Mouse (Mus musculus) midbrain, embryonic 11.5 days (tissue): ENCODE measurements at regions not wholly inside any gene's neighbourhood (a gene's known extent, or its start where the extent isn't known, plus 50 kb on each side); places are given as distances from the start of the nearest gene placed in this dataset.
"Not testable (repeated sequence)": the region's sequence is repeated elsewhere in the genome, so short reads cannot be mapped to it uniquely, and the experiment has no call there.

Experiments used
- ATAC-seq: fragments of 200-750 bp; cut with Nextera tagmentation; 2 replicates; pipeline ENCODE4 v1.8.0; 2017; ENCODE audit warnings: moderate TSS enrichment, moderate library complexity; ENCODE audit not compliant: low FRiP score
- DNase-seq: peaks from one replicate; pipeline ENCODE4 v3.0.0; 2015; ENCODE audit warnings: low spot score; ENCODE audit errors: missing footprints
- H3K27ac ChIP-seq: fragments of 300-500 bp; sonication (generic); 2 replicates; pipeline ENCODE4 v1.5.1; 2014; ENCODE audit warnings: low read depth, low read length
- H3K27me3 ChIP-seq: fragments of 300-500 bp; sonication (generic); 2 replicates; pipeline ENCODE4 v1.6.1; 2014; ENCODE audit warnings: mild to moderate bottlenecking, low read length, moderate library complexity, mixed read lengths; ENCODE audit not compliant: control insufficient read depth, insufficient read depth
- H3K36me3 ChIP-seq: fragments of 300-500 bp; sonication (generic); 2 replicates; pipeline ENCODE4 v1.6.1; 2014; ENCODE audit warnings: mild to moderate bottlenecking, low read length, moderate library complexity, mixed read lengths; ENCODE audit not compliant: control insufficient read depth, insufficient read depth
- H3K4me1 ChIP-seq: fragments of 300-500 bp; sonication (generic); 2 replicates; pipeline ENCODE4 v1.6.1; 2014; ENCODE audit warnings: low read length; ENCODE audit not compliant: control insufficient read depth, insufficient read depth
- H3K4me2 ChIP-seq: fragments of 300-500 bp; sonication (generic); 2 replicates; pipeline ENCODE4 v1.6.1; 2014; ENCODE audit warnings: mild to moderate bottlenecking, moderate library complexity
- H3K4me3 ChIP-seq: fragments of 300-500 bp; sonication (generic); 2 replicates; pipeline ENCODE4 v1.5.1; 2014; ENCODE audit warnings: low read depth, low read length
- H3K9ac ChIP-seq: fragments of 300-500 bp; sonication (generic); 2 replicates; pipeline ENCODE4 v1.6.1; 2014; ENCODE audit warnings: low read length
- H3K9me3 ChIP-seq: fragments of 300-500 bp; sonication (generic); 2 replicates; pipeline ENCODE4 v1.6.1; 2016; ENCODE audit warnings: low read length; ENCODE audit not compliant: control insufficient read depth
- WGBS: fragments of 180-500 bp; shearing (Covaris S2); extraction: QIAGEN DNeasy Blood & Tissue Kit; methylation state at CpG from one replicate; pipeline ENCODE4 v1.1.7; 2014; 5-methylcytosine and 5-hydroxymethylcytosine counted together

DNA sequence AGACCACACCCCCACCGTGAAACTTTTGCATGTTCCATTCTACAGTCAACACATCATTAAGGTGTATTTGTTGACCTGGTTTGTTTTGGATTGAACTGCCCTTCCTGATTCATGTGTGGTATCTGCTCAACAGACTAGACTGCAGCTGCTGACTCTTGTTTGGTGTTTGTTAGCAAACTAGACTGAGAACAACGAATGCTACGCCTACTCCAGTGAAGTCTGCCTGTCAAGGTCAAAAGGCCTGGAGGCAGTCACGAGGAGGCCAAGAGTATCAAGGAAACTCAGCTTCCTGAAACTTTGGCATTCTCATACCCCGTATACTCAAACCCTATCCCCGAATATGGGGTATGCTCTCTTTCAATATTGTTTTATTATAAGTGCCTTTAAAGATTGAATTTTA is 194.2 kb upstream of the Spin1 start:
- H3K4me1 ChIP-seq, ATAC-seq, H3K27ac ChIP-seq, DNase-seq, H3K4me3 ChIP-seq, H3K9ac ChIP-seq, H3K27me3 ChIP-seq, H3K4me2 ChIP-seq, H3K9me3 ChIP-seq, H3K36me3 ChIP-seq: not testable (repeated sequence)
- WGBS: 85% methylated on average over 6 of the region's 6 CpGs

DNA sequence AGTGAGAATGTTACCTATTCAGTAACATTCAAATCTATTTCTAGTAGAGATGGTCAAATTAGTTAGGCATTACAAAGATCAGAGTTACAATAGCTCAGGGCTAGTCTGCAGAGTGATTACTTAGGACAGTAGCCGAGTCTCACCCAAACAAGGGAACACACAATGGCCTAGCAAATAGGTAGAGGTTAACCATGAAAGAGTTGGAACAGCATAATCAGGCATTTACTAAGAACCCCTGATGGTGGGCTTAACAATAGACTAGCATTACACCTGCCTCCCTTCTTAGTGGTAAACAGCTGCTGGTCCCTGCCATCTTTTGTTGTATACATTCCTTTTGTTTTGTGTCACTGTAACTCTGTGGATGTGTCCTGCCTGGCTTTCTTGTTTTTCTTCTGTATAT is 193.8 kb upstream of the Spin1 start:
- ATAC-seq (no peak), DNase-seq (no peak)
- Histone ChIP-seq H3K9ac (no peak overlapping the region), H3K4me3 (no peak overlapping the region), H3K9me3 (no peaks in the 10 kb centered on the region), H3K27me3 (no peaks in the 10 kb centered on the region), H3K27ac (no peak overlapping the region), H3K4me1 (no peaks in the 10 kb centered on the region), H3K4me2 (no peak overlapping the region), H3K36me3 (no peaks in the 10 kb centered on the region)
- WGBS: 88% methylated on average over 1 of the region's 1 CpGs

DNA sequence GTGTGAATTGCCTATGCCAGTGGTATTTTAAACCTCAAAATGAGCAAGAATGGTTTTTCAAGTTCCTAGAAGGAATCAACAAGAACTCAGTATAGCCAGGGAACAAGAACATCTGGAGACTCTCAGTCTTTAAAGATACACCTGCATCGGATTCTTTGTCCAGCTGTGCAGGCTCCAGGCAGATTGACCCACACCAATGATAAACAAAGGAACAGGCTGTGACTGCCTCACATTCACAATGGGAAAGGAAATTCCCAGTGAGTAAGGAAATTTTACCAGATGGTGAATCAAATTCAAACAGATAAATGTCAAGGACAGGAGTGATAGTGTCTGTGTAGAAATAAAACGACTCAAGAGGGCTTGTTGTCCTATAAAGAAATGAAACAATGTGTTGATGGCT is 187.9 kb upstream of the Spin1 start:
- H3K9ac ChIP-seq, H3K27ac ChIP-seq, H3K27me3 ChIP-seq, ATAC-seq, H3K4me2 ChIP-seq, H3K36me3 ChIP-seq, H3K4me1 ChIP-seq, H3K4me3 ChIP-seq, DNase-seq, H3K9me3 ChIP-seq: not testable (repeated sequence)
- WGBS: 72% methylated on average over 2 of the region's 2 CpGs

DNA sequence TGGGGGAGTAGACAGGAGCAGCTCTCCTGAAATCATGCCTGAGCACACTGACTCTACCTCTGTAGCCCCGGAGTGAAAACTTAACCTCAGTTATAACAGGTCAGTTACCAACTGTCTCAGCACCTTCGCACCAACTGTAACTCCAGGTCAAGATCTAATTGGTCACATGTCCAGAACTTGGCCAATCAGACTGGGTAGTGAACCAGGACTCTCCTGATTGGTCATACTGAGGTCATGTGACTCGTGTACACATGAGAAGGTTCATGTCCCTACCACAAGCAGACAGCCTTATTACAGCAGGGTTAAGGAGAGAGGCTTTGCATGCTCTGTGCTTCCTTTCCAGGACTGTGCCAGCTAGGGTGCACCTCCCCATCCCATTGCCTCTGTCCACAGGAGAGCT is 166.7 kb upstream of the Spin1 start:
- H3K27me3 ChIP-seq, H3K4me3 ChIP-seq, H3K4me1 ChIP-seq, H3K4me2 ChIP-seq, H3K9ac ChIP-seq, DNase-seq, H3K36me3 ChIP-seq, H3K9me3 ChIP-seq, ATAC-seq, H3K27ac ChIP-seq: not testable (repeated sequence)
- 84% methylated on average over 3 of the region's 3 CpGs for WGBS

DNA sequence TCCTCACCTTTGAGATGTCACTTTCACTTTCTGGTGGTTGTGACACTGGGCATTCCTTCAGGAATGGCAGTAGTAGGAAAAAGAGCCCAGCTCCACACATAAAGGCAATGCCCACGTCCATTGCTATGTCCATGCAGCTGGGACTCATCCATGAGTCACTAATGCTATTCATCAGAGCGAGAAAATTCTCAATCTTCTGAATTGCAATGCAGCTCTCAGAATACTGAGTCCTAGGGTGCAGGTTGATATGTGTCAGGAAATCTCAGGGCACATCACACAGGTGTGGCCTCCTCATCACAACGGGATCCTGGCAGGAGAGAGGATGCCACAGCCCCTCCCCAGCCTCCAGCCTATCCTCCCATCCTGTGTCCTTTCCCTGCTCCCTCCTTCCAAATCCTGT is 158.1 kb upstream of the Spin1 start:
- Histone ChIP-seq H3K4me2 (no peak overlapping the region), H3K27ac (no peak overlapping the region), H3K9me3 (no peaks in the 10 kb centered on the region), H3K27me3 (no peaks in the 10 kb centered on the region), H3K4me1 (no peaks in the 10 kb centered on the region), H3K9ac (no peak overlapping the region), H3K4me3 (no peak overlapping the region), H3K36me3 (no peaks in the 10 kb centered on the region)
- WGBS: 68% methylated on average over 3 of the region's 3 CpGs
- DNase-seq: no peak
- ATAC-seq: no peak

DNA sequence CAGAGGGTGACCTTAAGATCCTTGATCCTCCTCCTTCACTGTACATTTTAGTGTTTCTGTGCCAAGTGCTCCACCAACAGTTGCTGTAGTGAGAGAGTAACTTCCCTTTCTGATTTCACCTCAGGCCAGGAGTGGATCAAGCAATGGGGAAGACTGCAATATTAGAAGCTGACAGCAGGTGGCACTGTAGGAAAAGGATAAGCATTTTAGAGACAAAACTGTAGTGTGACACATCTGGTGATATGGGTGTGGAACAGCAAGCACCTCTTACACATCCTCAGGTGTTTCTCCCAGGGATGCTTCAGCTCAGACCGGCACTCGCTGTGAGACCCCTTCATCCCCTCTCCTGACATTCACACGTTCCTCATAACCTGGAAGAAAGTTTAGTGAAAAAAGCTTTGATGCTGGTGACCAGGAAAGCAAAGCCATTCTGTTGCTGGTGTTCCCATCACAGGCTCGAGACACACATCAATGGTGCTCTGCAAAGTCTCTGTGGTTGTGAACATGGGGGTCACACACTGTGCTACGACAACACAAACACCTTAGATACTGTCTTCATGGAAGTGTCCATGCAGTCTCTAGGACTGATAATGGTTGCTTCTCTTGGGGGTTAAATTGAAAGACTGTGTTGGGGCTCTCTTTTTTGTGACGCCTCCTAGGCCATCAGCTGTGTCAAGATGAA is 151.0 kb upstream of the Spin1 start:
- no peak overlapping the region for H3K4me2 ChIP-seq
- H3K9ac ChIP-seq: no peak overlapping the region
- H3K27me3 ChIP-seq: no peaks in the 10 kb centered on the region
- no peaks in the 10 kb centered on the region for H3K9me3 ChIP-seq
- no peak overlapping the region for H3K4me3 ChIP-seq
- peak; percentile 98 for DNase-seq
- no peak overlapping the region for H3K27ac ChIP-seq
- peak; percentile 75 for ATAC-seq
- no peaks in the 10 kb centered on the region for H3K4me1 ChIP-seq
- 44% methylated on average over 6 of the region's 6 CpGs for WGBS
- H3K36me3 ChIP-seq: no peaks in the 10 kb centered on the region

DNA sequence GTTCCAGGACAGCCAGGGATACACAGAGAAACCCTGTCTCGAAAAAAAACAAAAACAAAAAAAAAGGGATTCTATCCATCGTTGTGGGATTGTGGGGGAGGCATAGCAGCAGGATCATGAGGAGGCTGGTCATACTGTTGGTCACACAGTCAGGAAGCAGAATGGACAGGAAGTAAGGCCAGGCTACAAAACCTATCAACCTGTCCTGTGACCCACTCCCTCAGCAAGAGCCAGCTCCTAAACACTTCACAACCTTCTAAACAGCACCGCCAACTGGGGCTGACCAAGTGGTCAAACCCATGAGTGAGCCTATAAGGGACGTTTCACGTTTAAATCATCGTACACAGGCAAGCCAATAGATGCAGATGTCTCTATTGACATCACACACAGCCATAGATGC is 146.0 kb upstream of the Spin1 start:
- no peak overlapping the region for H3K9ac ChIP-seq
- no peaks in the 10 kb centered on the region for H3K4me1 ChIP-seq
- no peaks in the 10 kb centered on the region for H3K36me3 ChIP-seq
- DNase-seq (no peak), ATAC-seq (no peak)
- no peak overlapping the region for H3K27ac ChIP-seq
- H3K27me3 ChIP-seq: no peaks in the 10 kb centered on the region
- H3K9me3 ChIP-seq: no peaks in the 10 kb centered on the region
- no peak overlapping the region for H3K4me3 ChIP-seq
- WGBS: 95% methylated on average over 6 of the region's 6 CpGs
- H3K4me2 ChIP-seq: no peak overlapping the region

DNA sequence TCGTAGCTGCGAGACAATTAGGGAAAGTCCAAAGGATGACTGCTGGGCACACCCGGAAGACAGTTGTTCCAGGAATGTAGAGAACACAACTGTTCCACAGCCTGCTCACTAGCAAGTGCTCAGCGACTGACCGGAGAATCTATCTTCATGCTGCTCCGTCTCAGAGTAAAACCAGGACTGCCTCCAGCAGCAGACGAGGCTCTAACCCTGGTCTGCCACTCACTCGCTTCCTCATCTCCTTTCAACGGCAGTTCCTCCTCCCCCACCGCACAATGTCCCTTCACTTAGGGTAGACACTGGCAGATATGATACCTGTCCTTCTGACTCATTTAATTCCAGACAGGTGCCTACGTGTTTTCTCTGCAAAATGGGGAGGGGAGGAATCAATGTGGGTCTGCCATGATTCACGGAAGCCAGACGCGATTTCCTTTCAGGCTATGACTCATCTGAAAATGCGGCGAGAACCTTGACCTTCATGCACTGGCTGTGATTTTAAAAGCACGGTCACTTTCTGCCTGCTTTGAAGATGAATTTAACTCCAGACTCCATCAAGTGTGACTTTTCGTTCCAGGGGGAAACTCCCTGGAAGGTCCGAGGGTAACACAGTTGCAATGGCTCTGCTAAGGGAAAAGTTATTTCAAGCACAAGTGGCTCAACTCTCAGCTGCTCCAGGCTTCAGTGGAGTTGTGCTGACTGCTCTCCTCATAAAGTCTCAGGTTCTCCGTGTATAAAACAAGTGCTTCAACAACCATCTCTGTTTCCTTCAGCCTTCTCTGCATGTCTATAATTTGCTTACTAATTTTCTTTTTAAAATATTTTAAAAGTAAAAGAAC is 142.4 kb upstream of the Spin1 start:
- Histone ChIP-seq H3K9me3 (no peaks in the 10 kb centered on the region), H3K9ac (no peak overlapping the region), H3K36me3 (no peaks in the 10 kb centered on the region), H3K4me2 (no peak overlapping the region), H3K4me3 (no peak overlapping the region), H3K27me3 (no peaks in the 10 kb centered on the region), H3K27ac (no peak overlapping the region), H3K4me1 (no peaks in the 10 kb centered on the region)
- DNase-seq (no peak), ATAC-seq (no peak)
- 78% methylated on average over 20 of the region's 20 CpGs for WGBS

DNA sequence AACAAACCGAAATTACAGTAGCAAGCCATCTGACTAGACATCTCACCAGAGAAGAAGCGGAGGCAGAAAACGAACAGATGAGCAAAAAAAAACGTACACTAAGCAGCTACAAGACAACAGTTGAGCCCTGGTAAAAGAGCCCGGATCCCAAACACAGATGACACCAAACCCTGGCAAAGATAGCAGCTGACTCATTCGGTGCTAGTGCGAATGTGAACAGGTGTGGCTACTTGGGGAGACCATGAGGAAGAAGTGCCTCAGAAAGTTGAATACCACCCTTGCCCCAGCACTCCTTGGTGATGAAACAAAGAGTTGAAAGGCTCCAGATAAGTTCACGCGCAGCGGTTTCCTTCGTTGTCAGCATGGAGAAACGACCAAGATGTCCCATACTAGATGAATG is 139.8 kb upstream of the Spin1 start:
- DNase-seq (no peak), ATAC-seq (no peak)
- Histone ChIP-seq H3K4me1 (no peaks in the 10 kb centered on the region), H3K9ac (no peak overlapping the region), H3K4me3 (no peak overlapping the region), H3K27me3 (no peaks in the 10 kb centered on the region), H3K9me3 (no peaks in the 10 kb centered on the region; the same call in 1 of the 2 replicates), H3K4me2 (no peak overlapping the region), H3K36me3 (no peaks in the 10 kb centered on the region), H3K27ac (no peak overlapping the region)
- 88% methylated on average over 12 of the region's 12 CpGs for WGBS
